Mouse (Mus musculus) embryo, embryonic 10 days (tissue): ENCODE data around the gene Rps2.
"Not testable (repeated sequence)": the region's sequence is repeated elsewhere in the genome, so short reads cannot be mapped to it uniquely, and the experiment has no call there.

ENCODE experiments used
- DNase-seq: peaks from one replicate; pipeline ENCODE4 v3.0.0-alpha.2; 2015; ENCODE audit warnings: low spot score

Rps2 gene

GRCm38 (mm10) chr17:24717943-24718342, at the start of gene Rps2, which contains the start of gene Rnf151:
Rps2 (plus strand) TSS chr17:24718116.
Rnf151 (minus strand) TSS chr17:24718063.
- no peak for DNase-seq

- DNase-seq, result not testable (repeated sequence)
Measured at GRCm38 (mm10) chr17:24669214-24669544, 48.7 kb upstream of the Rps2 start.

GRCm38 (mm10) chr17:24669545-24670245, 48.2 kb upstream of the Rps2 start, which contains the start of gene Zfp598:
Zfp598 (plus strand) TSS chr17:24669687.
- peak; percentile 93 for DNase-seq

GRCm38 (mm10) chr17:24670246-24670844, 47.6 kb upstream of the Rps2 start:
- no peak for DNase-seq

- no peak for DNase-seq
Measured at GRCm38 (mm10) chr17:24671346-24671745, 46.6 kb upstream of the Rps2 start.

GRCm38 (mm10) chr17:24672141-24672540, 45.8 kb upstream of the Rps2 start:
- DNase-seq, result peak; percentile 39

GRCm38 (mm10) chr17:24674277-24674676, 43.6 kb upstream of the Rps2 start:
- no peak for DNase-seq

GRCm38 (mm10) chr17:24676187-24676586, 41.7 kb upstream of the Rps2 start:
- DNase-seq, result peak; percentile 82

- no peak for DNase-seq
Measured at GRCm38 (mm10) chr17:24676877-24677276, 41.0 kb upstream of the Rps2 start.

GRCm38 (mm10) chr17:24677500-24678080, 40.3 kb upstream of the Rps2 start:
- no peak for DNase-seq

- DNase-seq, result peak; percentile 70
Measured at GRCm38 (mm10) chr17:24686514-24686913, 31.4 kb upstream of the Rps2 start.

GRCm38 (mm10) chr17:24687146-24687595, 30.7 kb upstream of the Rps2 start:
- DNase-seq, result peak; percentile 68

- no peak for DNase-seq
Measured at GRCm38 (mm10) chr17:24687599-24687998, 30.3 kb upstream of the Rps2 start.

- no peak for DNase-seq
Measured at GRCm38 (mm10) chr17:24689251-24690081, 28.4 kb upstream of the Rps2 start, which contains the start of gene Syngr3. Syngr3 (minus strand) TSS chr17:24689955.

GRCm38 (mm10) chr17:24692385-24692784, 25.5 kb upstream of the Rps2 start:
- DNase-seq, result no peak

GRCm38 (mm10) chr17:24695326-24696010, 22.4 kb upstream of the Rps2 start:
- peak; percentile 25 for DNase-seq

- DNase-seq, result peak; percentile 90
Measured at GRCm38 (mm10) chr17:24696011-24696697, 21.8 kb upstream of the Rps2 start, which contains the start of the genes Gfer and Noxo1. Gfer (minus strand) TSS chr17:24696156. Noxo1 (plus strand) TSS chr17:24696234.

- DNase-seq, result no peak
Measured at GRCm38 (mm10) chr17:24697985-24698384, 19.9 kb upstream of the Rps2 start.

GRCm38 (mm10) chr17:24698715-24699114, 19.2 kb upstream of the Rps2 start:
- DNase-seq, result no peak

GRCm38 (mm10) chr17:24699473-24699872, 18.4 kb upstream of the Rps2 start:
- no peak for DNase-seq

- DNase-seq, result no peak
Measured at GRCm38 (mm10) chr17:24701251-24701650, 16.7 kb upstream of the Rps2 start.
